Mouse (Mus musculus) heart, postnatal 25 days (tissue): ENCODE measurements around the gene Mab21l1. TPM values are rescaled to one million over a fixed set of nuclear protein-coding genes. Genes with fewer than 3 reads are reported as not detected.

ENCODE experiments used
- DNase-seq: peaks from one replicate; pipeline ENCODE4 v3.0.0; 2022; ENCODE audit warnings: low spot score
- intact Hi-C: fragments of 180-260 bp; cut with DNase I; formaldehyde crosslinking; loops from one replicate; pipeline ENCODE4 v1.15.1; 2025
- total RNA-seq, 2 experiments: library from RNA; stranded (reverse); gene quantifications; 2 replicates each; pipeline ENCODE4 v1.2.3; 2021

Mab21l1 gene
- total RNA-seq, 2 experiments from 2014 or later, result not detected

- peak; percentile 37 for DNase-seq
- intact Hi-C loops, result no loop called here
These were observed 11.7 kb downstream of the Mab21l1 start for GRCm38 (mm10) chr3:55793842-55794575.

- intact Hi-C loops, result no loop called here
These were observed 12.5 kb downstream of the Mab21l1 start for GRCm38 (mm10) chr3:55794768-55795167.

GRCm38 (mm10) chr3:55814993-55815625, 32.8 kb downstream of the Mab21l1 start:
- no peak for DNase-seq
- intact Hi-C loops, result no loop called here

More at GRCm38 (mm10) chr3:55794768-55795167, 12.5 kb downstream of the Mab21l1 start:
- DNase-seq, result no peak

- intact Hi-C loops, result no loop called here
- DNase-seq, result no peak
These were observed 33.8 kb downstream of the Mab21l1 start for GRCm38 (mm10) chr3:55816096-55816495.

GRCm38 (mm10) chr3:55816638-55817375, 34.5 kb downstream of the Mab21l1 start:
- intact Hi-C loops, result no loop called here
- DNase-seq, result no peak

- intact Hi-C loops, result no loop called here
- no peak for DNase-seq
These were observed 35.8 kb downstream of the Mab21l1 start for GRCm38 (mm10) chr3:55818082-55818481.

- DNase-seq, result no peak
- intact Hi-C loops, result no loop called here
These were observed 37.3 kb downstream of the Mab21l1 start for GRCm38 (mm10) chr3:55819598-55819997.

GRCm38 (mm10) chr3:55824864-55825263, 42.6 kb downstream of the Mab21l1 start:
- DNase-seq, result no peak
- intact Hi-C loops, result no loop called here

GRCm38 (mm10) chr3:55828481-55829256, 46.4 kb downstream of the Mab21l1 start:
- intact Hi-C loops, result no loop called here
- no peak for DNase-seq

GRCm38 (mm10) chr3:55830226-55830625, 47.9 kb downstream of the Mab21l1 start:
- no peak for DNase-seq
- intact Hi-C loops, result no loop called here
